Mouse (Mus musculus) megakaryocyte, embryonic 14.5 days (primary cell): ENCODE measurements at regions not wholly inside any gene's neighbourhood (a gene's known extent, or its start where the extent isn't known, plus 50 kb on each side); places are given as distances from the start of the nearest gene placed in this dataset.
"Not testable (repeated sequence)": the region's sequence is repeated elsewhere in the genome, so short reads cannot be mapped to it uniquely, and the experiment has no call there.

ENCODE experiments used
- H3K27me3 ChIP-seq: replicated peaks from 2 replicates; pipeline ENCODE3; 2012; ENCODE audit warnings: inconsistent platforms
- H3K36me3 ChIP-seq: replicated peaks from 2 replicates; pipeline ENCODE3; 2012; ENCODE audit warnings: low read length, inconsistent platforms, mixed read lengths
- H3K4me1 ChIP-seq: 2 replicates; pipeline ENCODE4 v1.6.1; 2012; ENCODE audit warnings: inconsistent platforms
- H3K4me3 ChIP-seq: replicated peaks from 2 replicates; pipeline ENCODE3; 2012; ENCODE audit warnings: moderate library complexity, mild to moderate bottlenecking, inconsistent platforms
- H3K9me3 ChIP-seq: 2 replicates; pipeline ENCODE4 v1.6.1; 2012; ENCODE audit warnings: inconsistent platforms
- FLI1 ChIP-seq: IDR thresholded peaks from 2 replicates; pipeline ENCODE4 v1.6.1; 2012; ENCODE audit warnings: low read length, inconsistent platforms, mixed read lengths
- GATA1 ChIP-seq: IDR thresholded peaks from 3 replicates; pipeline ENCODE4 v1.6.1; 2012; ENCODE audit warnings: mixed read lengths, low read length, inconsistent platforms, borderline replicate concordance

GRCm38 (mm10) chr12:39639246-39639645 lies 398.6 kb downstream of the Arl4a start:
- H3K4me1 ChIP-seq = no peaks in the 10 kb centered on the region
- no peaks in the 10 kb centered on the region for H3K36me3 ChIP-seq
- H3K9me3 ChIP-seq = no peaks in the 10 kb centered on the region
- no peak for TF ChIP-seq FLI1
- TF ChIP-seq GATA1 = no peak
- no peaks in the 10 kb centered on the region for H3K27me3 ChIP-seq
- no peak overlapping the region for H3K4me3 ChIP-seq

- Histone ChIP-seq H3K9me3 (no peaks in the 10 kb centered on the region), H3K36me3 (no peaks in the 10 kb centered on the region), H3K27me3 (no peaks in the 10 kb centered on the region), H3K4me3 (no peak overlapping the region), H3K4me1 (no peaks in the 10 kb centered on the region)
- TF ChIP-seq GATA1 = no peak
- no peak for TF ChIP-seq FLI1
Measured at GRCm38 (mm10) chr12:39634337-39634736, 403.5 kb downstream of the Arl4a start.

- Histone ChIP-seq H3K4me3 (no peak overlapping the region), H3K27me3 (no peaks in the 10 kb centered on the region), H3K4me1 (no peaks in the 10 kb centered on the region), H3K9me3 (peaks cover 2% of the 10 kb centered on the region; the same call in 1 of the 2 replicates), H3K36me3 (no peaks in the 10 kb centered on the region)
- TF ChIP-seq FLI1 (no peak), GATA1 (no peak)
Measured at GRCm38 (mm10) chr12:39621266-39621665, 416.6 kb downstream of the Arl4a start.

- TF ChIP-seq GATA1 (no peak), FLI1 (no peak)
- no peaks in the 10 kb centered on the region for H3K9me3 ChIP-seq
Measured at GRCm38 (mm10) chr12:39605289-39605688, 432.5 kb downstream of the Arl4a start.

GRCm38 (mm10) chr12:39604723-39605122 lies 433.1 kb downstream of the Arl4a start:
- H3K27me3 ChIP-seq = no peaks in the 10 kb centered on the region
- no peak for TF ChIP-seq GATA1
- TF ChIP-seq FLI1 = no peak
- no peaks in the 10 kb centered on the region for H3K4me1 ChIP-seq
- no peaks in the 10 kb centered on the region for H3K36me3 ChIP-seq
- H3K4me3 ChIP-seq = no peak overlapping the region
- no peaks in the 10 kb centered on the region for H3K9me3 ChIP-seq

More at GRCm38 (mm10) chr12:39605289-39605688, 432.5 kb downstream of the Arl4a start:
- Histone ChIP-seq H3K4me1 (no peaks in the 10 kb centered on the region), H3K36me3 (no peaks in the 10 kb centered on the region), H3K4me3 (no peak overlapping the region), H3K27me3 (no peaks in the 10 kb centered on the region)

- H3K36me3 ChIP-seq = no peaks in the 10 kb centered on the region
- TF ChIP-seq FLI1 = no peak
- no peak for TF ChIP-seq GATA1
- no peak overlapping the region for H3K4me3 ChIP-seq
- no peaks in the 10 kb centered on the region for H3K4me1 ChIP-seq
- H3K27me3 ChIP-seq = no peaks in the 10 kb centered on the region
- peaks cover 7% of the 10 kb centered on the region for H3K9me3 ChIP-seq
Measured at GRCm38 (mm10) chr12:39594726-39595125, 443.1 kb downstream of the Arl4a start.

GRCm38 (mm10) chr12:39593781-39594180 lies 444.0 kb downstream of the Arl4a start:
- H3K27me3 ChIP-seq, H3K4me3 ChIP-seq, H3K9me3 ChIP-seq, H3K36me3 ChIP-seq, H3K4me1 ChIP-seq: not testable (repeated sequence)

- TF ChIP-seq GATA1 = no peak
- TF ChIP-seq FLI1 = no peak
- Histone ChIP-seq H3K9me3 (no peaks in the 10 kb centered on the region), H3K4me3 (no peak overlapping the region)
Measured at GRCm38 (mm10) chr12:39587204-39587909, 450.5 kb downstream of the Arl4a start.

GRCm38 (mm10) chr12:39586163-39586562 lies 451.7 kb downstream of the Arl4a start:
- Histone ChIP-seq H3K4me3 (no peak overlapping the region), H3K9me3 (no peaks in the 10 kb centered on the region), H3K36me3 (no peaks in the 10 kb centered on the region), H3K27me3 (no peaks in the 10 kb centered on the region), H3K4me1 (no peaks in the 10 kb centered on the region)
- TF ChIP-seq FLI1 (no peak), GATA1 (no peak)

More at GRCm38 (mm10) chr12:39587204-39587909, 450.5 kb downstream of the Arl4a start:
- H3K27me3 ChIP-seq = no peaks in the 10 kb centered on the region
- H3K36me3 ChIP-seq = no peaks in the 10 kb centered on the region
- H3K4me1 ChIP-seq = no peaks in the 10 kb centered on the region

GRCm38 (mm10) chr12:39577610-39578009 lies 460.2 kb downstream of the Arl4a start:
- H3K4me3 ChIP-seq = no peak overlapping the region
- TF ChIP-seq GATA1 (no peak), FLI1 (no peak)
- H3K9me3 ChIP-seq = no peaks in the 10 kb centered on the region
- H3K27me3 ChIP-seq = no peaks in the 10 kb centered on the region
- no peaks in the 10 kb centered on the region for H3K4me1 ChIP-seq
- no peaks in the 10 kb centered on the region for H3K36me3 ChIP-seq
